Mouse (Mus musculus) retina, adult 2 months (tissue): ENCODE results near the gene Gm10647.

Experiments used
- DNase-seq: peaks from one replicate; pipeline ENCODE4 v3.0.0-alpha.2; 2012; ENCODE audit warnings: low read depth, low spot score

Gm10647 gene

DNA sequence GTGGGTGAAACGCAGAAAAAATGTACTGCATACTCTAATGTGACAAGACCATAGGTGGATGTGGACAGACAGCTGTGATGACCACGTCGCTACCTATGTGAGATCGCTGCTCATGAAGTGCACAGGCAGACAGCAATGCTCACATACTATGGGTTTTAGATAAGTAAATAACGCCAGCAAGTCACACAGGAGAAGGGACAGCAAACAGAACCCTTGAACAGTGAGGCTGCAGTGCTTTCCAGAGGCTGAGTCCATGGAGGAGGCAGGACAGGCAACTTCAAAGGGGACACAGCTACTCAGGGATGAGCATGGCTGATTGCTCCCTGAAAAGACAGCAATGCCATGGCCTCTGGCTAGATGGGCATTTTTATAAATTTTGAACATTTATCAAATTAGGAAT lies 50.0 kb downstream of the Gm10647 start:
- no peak for DNase-seq
